Mouse (Mus musculus): ENCODE results near the gene Tac2. TPM values are rescaled to one million over a fixed set of nuclear protein-coding genes. Genes with fewer than 3 reads are reported as not detected.
"Not testable (repeated sequence)": the region's sequence is repeated elsewhere in the genome, so short reads cannot be mapped to it uniquely, and the experiment has no call there.

Tac2 gene
- total RNA-seq, 2 experiments from 2014 or later: 0.51 to 1.1 TPM

- no peak for ATAC-seq (ENCODE audit: poor library complexity, severe bottlenecking)
These were observed 30.4 kb downstream of the Tac2 start for GRCm38 (mm10) chr10:127754566-127755166.

- ATAC-seq (ENCODE audit: poor library complexity, severe bottlenecking): no peak
These were observed 31.0 kb downstream of the Tac2 start for GRCm38 (mm10) chr10:127755246-127755645.

GRCm38 (mm10) chr10:127755770-127756468 is 31.6 kb downstream of the Tac2 start:
- ATAC-seq (ENCODE audit: poor library complexity, severe bottlenecking): no peak

GRCm38 (mm10) chr10:127759181-127760110 is 35.2 kb downstream of the Tac2 start, which contains the start of the genes Rdh1 and Rdh16f1:
Gene Rdh1 (plus strand): TSS chr10:127759721.
Gene Rdh16f1 (plus strand): TSS chr10:127759787.
- no peak for ATAC-seq (ENCODE audit: poor library complexity, severe bottlenecking)

GRCm38 (mm10) chr10:127762926-127763325 is 38.6 kb downstream of the Tac2 start:
- not testable (repeated sequence) for ATAC-seq (ENCODE audit: poor library complexity, severe bottlenecking)

GRCm38 (mm10) chr10:127763914-127764680 is 39.8 kb downstream of the Tac2 start:
- ATAC-seq (ENCODE audit: poor library complexity, severe bottlenecking): no peak

GRCm38 (mm10) chr10:127766564-127766963 is 42.3 kb downstream of the Tac2 start:
- ATAC-seq (ENCODE audit: poor library complexity, severe bottlenecking): no peak

GRCm38 (mm10) chr10:127776011-127776410 is 51.7 kb downstream of the Tac2 start, which contains the start of gene Rdh9:
Gene Rdh9 (plus strand): TSS chr10:127776386.
- no peak for ATAC-seq (ENCODE audit: poor library complexity, severe bottlenecking)

Other genes with a start within 250 kb of the Tac2 start
- gene Stac3, start 222.8 kb upstream of the Tac2 start, total RNA-seq (2015): 1.2 TPM in 1 of 2 replicates, not detected in the other
- gene Stac3, start 222.8 kb upstream of the Tac2 start, total RNA-seq (2017): 0.40 TPM in 1 of 2 replicates, not detected in the other
- not detected in 2 replicates for gene Ndufa4l2, start 209.5 kb upstream of the Tac2 start, total RNA-seq (2015)
- gene Ndufa4l2, start 209.5 kb upstream of the Tac2 start, total RNA-seq (2017): not detected in 2 replicates
- gene Shmt2, start 202.0 kb upstream of the Tac2 start, total RNA-seq (2015): 31.3 and 31.9 TPM in 2 replicates
- 27.8 and 33.1 TPM in 2 replicates for gene Shmt2, start 202.0 kb upstream of the Tac2 start, total RNA-seq (2017)
- gene Nxph4, start 189.9 kb upstream of the Tac2 start, total RNA-seq (2015): not detected in 2 replicates
- gene Nxph4, start 189.9 kb upstream of the Tac2 start, total RNA-seq (2017): not detected in 2 replicates
- gene Lrp1, start 103.3 kb upstream of the Tac2 start, total RNA-seq (2015): 85.5 and 104 TPM in 2 replicates
- 62.4 and 72.2 TPM in 2 replicates for gene Lrp1, start 103.3 kb upstream of the Tac2 start, total RNA-seq (2017)
- 82.5 and 89.6 TPM in 2 replicates for gene Stat6, start 81.5 kb upstream of the Tac2 start, total RNA-seq (2015)
- gene Stat6, start 81.5 kb upstream of the Tac2 start, total RNA-seq (2017): 120 and 128 TPM in 2 replicates
- 15.2 and 18.4 TPM in 2 replicates for gene Nemp1, start 57.6 kb upstream of the Tac2 start, total RNA-seq (2015)
- 17.0 and 17.5 TPM in 2 replicates for gene Nemp1, start 57.6 kb upstream of the Tac2 start, total RNA-seq (2017)
- 2.0 and 2.6 TPM in 2 replicates for gene Nab2, start 55.9 kb upstream of the Tac2 start, total RNA-seq (2015)
- gene Nab2, start 55.9 kb upstream of the Tac2 start, total RNA-seq (2017): 2.3 and 2.4 TPM in 2 replicates
- 0.16 TPM in 1 of 2 replicates, not detected in the other for gene Myo1a, start 19.3 kb upstream of the Tac2 start, total RNA-seq (2015)
- 0.20 TPM in 1 of 2 replicates, not detected in the other for gene Myo1a, start 19.3 kb upstream of the Tac2 start, total RNA-seq (2017)
- 3.3 and 5.1 TPM in 2 replicates for gene Zbtb39, start 15.1 kb downstream of the Tac2 start, total RNA-seq (2015)
- 3.2 and 4.3 TPM in 2 replicates for gene Zbtb39, start 15.1 kb downstream of the Tac2 start, total RNA-seq (2017)
- gene Gpr182, start 27.3 kb downstream of the Tac2 start, total RNA-seq (2015): not detected in 2 replicates
- gene Gpr182, start 27.3 kb downstream of the Tac2 start, total RNA-seq (2017): 0.11 TPM in 1 of 2 replicates, not detected in the other
- not detected in 2 replicates for gene Rdh1, start 35.2 kb downstream of the Tac2 start, total RNA-seq (2015)
- gene Rdh1, start 35.2 kb downstream of the Tac2 start, total RNA-seq (2017): not detected in 2 replicates
- gene Rdh16f1, start 35.3 kb downstream of the Tac2 start, total RNA-seq (2015): not detected in 2 replicates
- not detected in 2 replicates for gene Rdh16f1, start 35.3 kb downstream of the Tac2 start, total RNA-seq (2017)
- not detected in 2 replicates for gene Rdh9, start 51.9 kb downstream of the Tac2 start, total RNA-seq (2015)
- not detected in 2 replicates for gene Rdh9, start 51.9 kb downstream of the Tac2 start, total RNA-seq (2017)
- gene Rdh16, start 76.7 kb downstream of the Tac2 start, total RNA-seq (2015): not detected in 2 replicates
- not detected in 2 replicates for gene Rdh16, start 76.7 kb downstream of the Tac2 start, total RNA-seq (2017)
- not detected in 2 replicates for gene Rdh19, start 125.5 kb downstream of the Tac2 start, total RNA-seq (2015)
- not detected in 2 replicates for gene Rdh19, start 125.5 kb downstream of the Tac2 start, total RNA-seq (2017)
- gene Rdh16f2, start 142.0 kb downstream of the Tac2 start, total RNA-seq (2015): not detected in 2 replicates
- not detected in 2 replicates for gene Rdh16f2, start 142.0 kb downstream of the Tac2 start, total RNA-seq (2017)
- gene Rdh7, start 164.3 kb downstream of the Tac2 start, total RNA-seq (2015): not detected in 2 replicates
- gene Rdh7, start 164.3 kb downstream of the Tac2 start, total RNA-seq (2017): not detected in 2 replicates
- not detected in 2 replicates for gene Sdr9c7, start 174.0 kb downstream of the Tac2 start, total RNA-seq (2015)
- not detected in 2 replicates for gene Sdr9c7, start 174.0 kb downstream of the Tac2 start, total RNA-seq (2017)